Comparison of ENCODE assay signal across 16 mouse cellular contexts in the genomic region with DNA sequence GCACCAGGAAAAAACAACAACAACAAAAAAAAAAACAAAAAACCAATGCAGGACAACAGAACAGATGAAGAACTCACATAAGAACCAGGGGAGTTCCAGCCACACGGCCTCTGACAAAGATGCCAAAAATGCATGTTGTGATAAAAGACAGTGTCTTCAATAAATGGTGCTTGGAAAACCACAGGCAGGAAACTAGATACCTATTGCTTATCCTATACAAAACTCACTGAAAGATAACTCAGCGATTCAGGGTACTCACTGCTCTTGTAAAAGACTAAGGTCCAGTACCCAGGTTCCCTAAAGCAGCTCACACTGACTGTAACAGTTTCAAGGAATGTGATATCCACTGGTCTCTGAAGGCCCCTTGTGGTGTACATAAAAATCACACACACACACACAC.
"Had no signal": no experiment of that assay in that cellular context is flagged by ENCODE, and none has a peak within 500 bp of the region (broad histone marks: within the 10 kb centered on the region; RNA-seq: fewer than 3 reads in every experiment).

No protein-coding gene starts in this region.

- H3K36me3 ChIP-seq: neural tube, embryonic 13.5 days; neural tube, embryonic 15.5 days; stomach, embryonic 15.5 days had no signal

- H3K4me1 ChIP-seq: neural tube, embryonic 15.5 days; stomach, embryonic 15.5 days had no signal

- H3K9ac ChIP-seq: neural tube, embryonic 13.5 days; neural tube, embryonic 15.5 days; stomach, embryonic 15.5 days had no signal

- DNase-seq: retina, postnatal 1 day; right cerebral cortex, adult 18-20 months; right cerebral cortex, postnatal 14 days; right cerebral cortex, postnatal 25 days; right cerebral cortex, postnatal 4 days; spleen, adult 18-20 months; thymus, adult 18-20 months; thymus, adult 2 months; thymus, postnatal 14 days; thymus, postnatal 25 days; thymus, postnatal 36 days; thymus, postnatal 4 days had no signal

- H3K4me3 ChIP-seq: neural tube, embryonic 13.5 days; neural tube, embryonic 15.5 days; stomach, embryonic 15.5 days had no signal

- H3K27ac ChIP-seq: neural tube, embryonic 13.5 days; neural tube, embryonic 15.5 days; stomach, embryonic 15.5 days; stomach, postnatal 0 days had no signal

- H3K9me3 ChIP-seq: neural tube, embryonic 13.5 days; neural tube, embryonic 15.5 days; stomach, embryonic 15.5 days had no signal

- H3K27me3 ChIP-seq: neural tube, embryonic 13.5 days; neural tube, embryonic 15.5 days; stomach, embryonic 15.5 days had no signal
